Mouse (Mus musculus) bone marrow macrophage, adult 2 months (primary cell): ENCODE data around the gene Zbtb5. TPM values are rescaled to one million over a fixed set of nuclear protein-coding genes. Genes with fewer than 3 reads are reported as not detected.

Experiments
- H3K27ac ChIP-seq: 2 replicates; pipeline ENCODE4 v1.5.1; 2012; ENCODE audit warnings: low read depth, low read length; ENCODE audit not compliant: insufficient read depth
- H3K4me1 ChIP-seq: 2 replicates; pipeline ENCODE4 v1.6.1; 2012; ENCODE audit warnings: low read length; ENCODE audit not compliant: control insufficient read depth, insufficient read depth
- H3K4me3 ChIP-seq: 2 replicates; pipeline ENCODE4 v1.5.1; 2012; ENCODE audit warnings: mild to moderate bottlenecking, low read length, moderate library complexity; ENCODE audit not compliant: insufficient read depth
- CTCF ChIP-seq: IDR thresholded peaks from 2 replicates; pipeline ENCODE4 v1.5.1; 2012; ENCODE audit warnings: low read depth, mild to moderate bottlenecking, low read length, moderate library complexity
- POLR2A ChIP-seq: IDR thresholded peaks from 2 replicates; pipeline ENCODE4 v1.6.1; 2012; ENCODE audit warnings: mild to moderate bottlenecking, low read depth, low read length, borderline replicate concordance
- polyA plus RNA-seq: library from polyadenylated mRNA; stranded (reverse); fragments of >200 nt; gene quantifications from 2 replicates; pipeline ENCODE4 v1.2.4, GENCODE M21; 2012; ENCODE audit not compliant: missing spikeins, insufficient read depth, insufficient read length

The Zbtb5 gene
- polyA plus RNA-seq, 1 experiment, result 7.3 TPM

DNA sequence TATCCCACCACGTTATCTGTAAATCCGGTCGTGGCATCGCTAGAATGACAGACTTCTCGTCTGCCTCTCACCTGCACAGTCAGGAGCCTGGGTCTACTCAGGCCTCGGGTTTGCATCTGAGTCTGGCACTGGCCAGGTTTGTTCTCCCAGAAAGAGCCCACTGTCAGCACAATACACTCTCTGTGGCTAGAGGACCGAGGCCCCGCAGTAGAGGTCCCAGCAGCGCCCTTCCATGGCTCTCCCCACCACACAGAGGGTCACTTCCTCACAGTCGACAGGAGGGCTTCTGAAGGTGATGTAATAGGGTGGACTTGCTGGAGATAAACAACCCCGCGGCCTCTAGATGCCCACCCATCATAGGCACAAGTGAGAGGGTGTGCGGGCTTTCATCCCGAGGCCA, 38.3 kb downstream of the Zbtb5 start:
- Histone ChIP-seq H3K4me1 (no peaks in the 10 kb centered on the region), H3K4me3 (peak overlapping the region; percentile 43), H3K27ac (no peak overlapping the region)
- TF ChIP-seq CTCF (no peak), POLR2A (no peak)

DNA sequence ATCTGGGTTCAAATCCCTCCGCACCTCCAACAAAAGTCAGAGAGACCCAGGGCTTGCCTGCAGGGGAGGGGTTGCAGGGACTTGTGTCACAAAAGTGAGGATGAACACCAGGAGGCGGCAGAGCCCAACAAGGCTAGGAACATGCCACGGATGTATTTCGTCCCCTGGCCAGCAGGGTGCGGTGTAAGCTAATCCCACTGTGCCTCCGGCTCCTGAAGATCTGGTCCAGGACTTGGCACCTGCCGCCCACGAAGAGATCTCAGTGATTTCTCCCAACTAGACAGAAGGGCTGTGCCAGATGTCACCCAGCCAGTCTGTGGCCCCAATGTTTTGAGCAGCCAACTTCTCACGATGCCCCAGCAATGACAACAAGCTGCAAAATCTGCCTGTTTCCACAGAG, 38.8 kb downstream of the Zbtb5 start:
- TF ChIP-seq CTCF, result peak; percentile 82
- TF ChIP-seq POLR2A, result no peak
- H3K27ac ChIP-seq, result no peak overlapping the region
- no peaks in the 10 kb centered on the region for H3K4me1 ChIP-seq
- peak overlapping the region; percentile 43 for H3K4me3 ChIP-seq

DNA sequence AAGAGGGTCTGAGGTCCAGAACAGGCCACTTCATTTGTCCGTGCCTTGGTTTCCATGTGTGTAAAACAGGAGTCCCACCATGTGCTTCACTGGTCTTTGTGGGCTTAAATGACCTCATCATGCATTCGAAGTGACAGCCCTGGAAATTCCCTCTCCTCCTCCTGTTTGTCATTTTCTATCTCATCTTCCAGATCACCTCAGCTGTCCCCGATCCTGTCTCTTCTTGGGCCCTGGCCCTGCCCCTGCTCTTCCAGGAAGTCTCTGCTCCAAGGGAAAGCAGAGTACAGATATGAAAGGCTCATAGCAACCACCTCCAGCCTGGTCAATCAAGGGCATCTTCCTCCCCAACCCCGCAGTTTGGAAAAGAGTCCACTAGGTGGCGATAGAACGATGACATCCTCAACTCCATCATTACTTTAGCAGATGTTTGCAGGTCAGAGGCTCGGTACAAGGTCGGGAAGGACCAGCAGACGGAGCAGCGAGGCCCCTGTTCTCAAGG, 41.6 kb downstream of the Zbtb5 start:
- Histone ChIP-seq H3K27ac (no peak overlapping the region), H3K4me1 (no peaks in the 10 kb centered on the region), H3K4me3 (no peak overlapping the region)
- TF ChIP-seq CTCF (peak; percentile 74), POLR2A (no peak)

DNA sequence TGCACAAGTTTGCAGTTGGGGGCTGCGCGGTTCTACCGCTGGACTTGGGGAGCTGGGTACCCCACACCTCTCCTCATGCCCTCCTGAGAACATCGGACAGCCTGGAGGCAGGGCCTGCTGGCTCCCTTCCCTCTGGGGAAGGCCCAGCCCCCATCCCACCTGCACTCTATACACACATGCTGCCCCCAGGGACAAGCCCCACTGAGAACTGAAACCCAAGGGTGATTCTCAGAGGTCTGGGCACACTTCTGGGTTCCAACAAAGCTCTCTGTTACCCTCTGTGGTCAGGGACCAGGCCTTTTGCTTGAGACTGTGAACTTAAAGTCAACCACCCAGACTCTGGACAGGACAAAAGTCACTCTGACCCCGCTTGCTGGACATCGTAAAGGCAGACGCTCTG, 42.2 kb downstream of the Zbtb5 start:
- no peak overlapping the region for H3K27ac ChIP-seq
- no peaks in the 10 kb centered on the region for H3K4me1 ChIP-seq

DNA sequence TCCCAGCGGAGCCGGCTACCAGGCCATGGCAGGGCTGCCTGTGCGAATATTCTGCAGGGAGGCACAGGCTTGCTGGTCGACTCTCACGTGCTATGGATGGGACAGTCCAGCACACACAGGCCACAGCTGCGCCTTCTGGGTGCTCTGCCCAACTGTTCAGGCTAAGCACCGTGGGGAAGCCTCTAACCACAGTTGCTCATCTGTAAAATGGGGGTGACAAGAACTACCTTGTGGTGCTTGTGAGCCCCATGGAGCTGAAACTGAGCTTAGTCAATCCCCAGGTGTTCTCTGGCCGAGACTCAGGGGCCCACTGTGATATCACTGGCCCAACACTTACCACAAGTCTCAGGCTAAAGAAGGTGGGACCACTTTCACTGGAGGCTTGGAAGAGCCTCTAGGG, 44.8 kb downstream of the Zbtb5 start:
- Histone ChIP-seq H3K4me1 (no peaks in the 10 kb centered on the region), H3K27ac (no peak overlapping the region), H3K4me3 (no peak overlapping the region)
- TF ChIP-seq POLR2A, result no peak
- TF ChIP-seq CTCF, result no peak

More for the DNA sequence above, 42.2 kb downstream of the Zbtb5 start:
- no peak for TF ChIP-seq POLR2A
- TF ChIP-seq CTCF, result no peak
- no peak overlapping the region for H3K4me3 ChIP-seq

DNA sequence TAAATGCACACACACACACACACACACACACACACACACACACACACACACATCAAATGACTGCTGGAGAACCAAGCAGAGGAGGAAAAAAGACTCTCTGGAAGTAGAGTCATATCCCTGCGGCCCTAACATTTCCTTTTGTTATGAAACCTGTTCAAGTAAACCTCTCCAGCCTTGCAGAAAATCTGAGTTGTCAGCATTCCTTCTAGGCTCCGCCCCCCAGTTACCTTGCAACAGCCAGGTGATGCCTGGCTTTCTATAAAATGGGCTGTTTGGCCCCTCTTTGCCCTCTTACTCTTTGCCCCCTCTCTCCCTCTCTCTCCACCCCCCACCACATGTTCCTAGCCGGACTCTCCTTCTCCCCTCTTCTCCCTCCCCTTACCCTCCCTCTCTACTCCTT, 46.5 kb downstream of the Zbtb5 start:
- Histone ChIP-seq H3K27ac (no peak overlapping the region), H3K4me1 (no peaks in the 10 kb centered on the region), H3K4me3 (no peak overlapping the region)
- TF ChIP-seq CTCF, result no peak
- no peak for TF ChIP-seq POLR2A

DNA sequence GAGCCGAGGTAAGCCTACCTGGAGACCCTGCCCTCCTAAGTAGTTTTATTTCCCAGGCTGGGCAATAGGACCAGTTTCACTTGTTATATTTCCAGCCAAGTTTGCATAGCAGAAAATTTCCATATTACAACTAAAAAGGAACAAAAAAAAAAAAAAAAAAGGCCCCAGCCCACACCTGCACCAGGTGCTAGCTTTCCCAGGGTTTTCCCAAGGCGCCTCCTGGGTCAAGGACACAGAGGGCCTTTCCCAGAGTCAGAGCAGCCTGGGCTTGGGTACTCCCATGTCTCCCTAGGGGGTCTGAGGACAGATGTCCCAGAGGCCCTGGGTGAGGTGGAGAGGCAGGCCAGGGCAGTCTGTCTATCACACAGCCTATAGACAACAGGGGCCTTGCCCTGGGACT, 47.0 kb downstream of the Zbtb5 start:
- TF ChIP-seq CTCF, result no peak
- no peak for TF ChIP-seq POLR2A
- H3K27ac ChIP-seq, result no peak overlapping the region

DNA sequence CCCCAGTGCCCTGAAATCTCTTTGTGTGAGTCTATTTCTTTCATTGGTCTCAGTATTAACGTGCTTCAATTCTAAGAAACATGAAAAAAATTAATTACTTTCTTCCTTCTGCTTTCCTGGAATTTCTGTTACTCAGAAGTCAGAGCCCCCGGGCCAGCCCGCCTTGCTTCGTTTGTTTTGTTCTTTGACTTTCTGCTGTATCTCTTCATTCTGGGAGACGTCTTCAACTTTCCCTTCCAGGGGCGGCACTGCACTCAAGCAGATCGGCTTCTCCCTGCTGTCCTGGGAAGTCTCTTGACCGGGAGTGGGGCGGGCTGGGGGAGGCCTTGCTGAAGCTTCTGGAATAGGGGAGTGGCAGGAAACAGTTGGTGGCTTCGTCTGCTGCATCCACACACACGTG, 49.1 kb downstream of the Zbtb5 start:
- TF ChIP-seq CTCF, result no peak
- no peak for TF ChIP-seq POLR2A
- Histone ChIP-seq H3K4me1 (no peaks in the 10 kb centered on the region), H3K4me3 (no peak overlapping the region), H3K27ac (no peak overlapping the region)

More for the DNA sequence above, 47.0 kb downstream of the Zbtb5 start:
- H3K4me1 ChIP-seq, result no peaks in the 10 kb centered on the region
- no peak overlapping the region for H3K4me3 ChIP-seq

DNA sequence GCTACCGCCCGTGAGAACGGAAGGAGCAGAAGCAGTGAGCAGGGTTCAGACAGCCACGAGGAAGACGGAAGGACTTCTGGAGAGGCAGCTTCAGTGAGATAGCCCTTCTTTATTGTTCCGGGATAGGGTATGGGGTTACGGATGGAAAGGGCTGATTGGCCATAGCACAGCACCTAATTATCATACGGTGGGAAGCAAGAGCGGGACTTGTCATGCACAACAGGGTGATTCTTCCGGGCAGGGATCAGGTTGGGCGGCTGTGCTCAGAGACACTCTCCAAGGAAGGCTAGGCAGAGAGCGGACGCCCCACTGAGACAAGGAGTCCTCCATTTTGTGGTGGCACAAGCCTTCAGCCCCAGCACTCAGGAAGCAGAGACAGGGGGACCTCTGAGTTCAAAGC, 53.0 kb downstream of the Zbtb5 start:
- Histone ChIP-seq H3K4me1 (no peaks in the 10 kb centered on the region), H3K4me3 (no peak overlapping the region), H3K27ac (no peak overlapping the region)
- TF ChIP-seq CTCF, result no peak
- no peak for TF ChIP-seq POLR2A

DNA sequence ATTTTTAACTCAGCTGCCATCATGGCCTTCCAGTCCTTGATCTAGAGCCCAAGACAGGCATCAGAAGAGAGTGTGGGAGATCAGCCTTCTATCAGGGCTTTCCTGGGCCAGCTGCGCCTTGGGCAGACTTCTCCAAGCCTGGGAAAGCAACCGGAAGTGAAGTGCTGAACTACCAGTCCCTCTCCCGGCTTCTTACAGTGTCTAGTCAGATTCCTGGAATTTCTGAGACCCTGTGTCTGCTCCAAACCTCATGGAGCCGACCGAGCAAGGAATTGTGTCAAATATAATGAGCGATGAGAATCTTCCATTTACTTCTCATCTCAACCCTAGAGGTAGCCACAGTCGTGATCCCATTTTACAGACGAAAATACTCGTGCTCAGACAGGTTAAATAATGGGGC, 53.4 kb downstream of the Zbtb5 start:
- TF ChIP-seq CTCF (no peak), POLR2A (no peak)
- Histone ChIP-seq H3K4me3 (no peak overlapping the region), H3K4me1 (no peaks in the 10 kb centered on the region), H3K27ac (no peak overlapping the region)

DNA sequence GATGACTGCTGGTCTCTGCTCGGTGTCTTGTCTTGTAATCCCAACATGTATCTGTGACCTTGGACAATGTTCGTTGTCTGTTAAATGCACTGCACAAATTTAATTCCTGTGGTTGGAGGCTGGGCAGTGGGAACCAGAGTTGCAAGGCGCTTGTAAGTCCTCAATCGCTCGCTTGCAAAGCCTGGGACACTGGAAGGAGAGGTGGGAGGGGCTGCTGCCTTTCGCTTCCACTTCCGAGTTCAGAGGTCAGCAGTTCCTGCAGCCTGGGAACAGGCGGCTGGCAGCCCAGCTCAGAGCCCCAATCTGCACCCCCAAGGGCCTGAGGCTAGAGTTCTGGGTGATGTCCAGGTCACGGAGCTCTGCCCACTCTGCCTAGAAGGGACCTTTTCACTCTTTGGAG, 59.2 kb downstream of the Zbtb5 start:
- Histone ChIP-seq H3K4me3 (no peak overlapping the region), H3K27ac (no peak overlapping the region), H3K4me1 (no peaks in the 10 kb centered on the region)
- TF ChIP-seq POLR2A, result no peak
- TF ChIP-seq CTCF, result no peak
